Mouse (Mus musculus): ENCODE data around the gene Stoml3.

Stoml3 gene

DNA sequence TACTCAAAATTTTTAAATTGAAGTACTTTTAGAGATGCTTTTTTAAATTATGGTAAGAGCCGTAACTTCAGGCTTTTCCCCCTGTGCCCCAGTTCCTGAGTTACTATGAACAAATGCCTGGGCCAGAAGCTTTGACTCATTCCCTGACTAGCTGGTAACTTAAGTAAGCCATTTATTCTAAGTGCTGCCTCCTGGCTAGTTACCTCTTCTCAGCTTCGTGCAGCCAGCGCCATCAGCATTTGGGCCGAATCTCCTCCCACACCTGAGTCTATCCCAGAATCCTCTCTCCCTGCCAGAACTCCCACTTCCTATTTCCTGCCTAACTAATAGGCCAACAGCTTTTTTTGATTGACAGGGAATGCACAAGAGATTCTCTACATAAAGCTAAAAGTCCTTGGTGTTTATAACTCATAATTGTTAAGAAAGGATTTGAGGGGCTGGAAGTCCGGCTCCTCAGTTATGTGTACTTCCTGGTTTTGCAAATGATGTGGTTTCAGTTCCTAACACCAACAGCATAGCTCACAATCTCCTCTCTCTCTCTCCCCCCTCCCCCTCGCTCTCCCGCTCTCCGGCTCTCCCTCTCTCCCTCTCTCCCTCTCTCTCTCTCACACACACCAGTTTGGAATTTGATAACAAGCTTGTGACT is 4.9 kb upstream of the Stoml3 start:
- DNase-seq, result no peak

DNA sequence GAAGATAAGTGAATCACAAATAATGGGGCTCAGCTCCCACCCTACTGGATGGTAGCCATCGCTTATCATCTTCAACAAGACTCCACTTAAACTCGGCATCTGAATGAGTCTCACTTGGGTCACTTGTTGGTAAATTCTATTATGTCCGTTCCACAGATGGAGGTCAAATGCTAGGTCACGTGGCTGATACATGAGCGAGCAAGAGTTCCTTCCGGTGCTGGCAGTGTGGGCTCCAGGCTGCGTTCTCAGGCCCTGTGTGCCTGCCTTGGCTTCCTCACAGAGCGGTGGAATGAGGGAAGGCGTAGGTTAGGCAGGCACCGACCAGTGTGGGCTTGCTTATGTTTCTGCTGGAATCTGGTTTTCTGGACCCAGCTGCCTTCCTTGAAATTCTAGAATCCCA is 1.9 kb upstream of the Stoml3 start:
- no peak for DNase-seq

DNA sequence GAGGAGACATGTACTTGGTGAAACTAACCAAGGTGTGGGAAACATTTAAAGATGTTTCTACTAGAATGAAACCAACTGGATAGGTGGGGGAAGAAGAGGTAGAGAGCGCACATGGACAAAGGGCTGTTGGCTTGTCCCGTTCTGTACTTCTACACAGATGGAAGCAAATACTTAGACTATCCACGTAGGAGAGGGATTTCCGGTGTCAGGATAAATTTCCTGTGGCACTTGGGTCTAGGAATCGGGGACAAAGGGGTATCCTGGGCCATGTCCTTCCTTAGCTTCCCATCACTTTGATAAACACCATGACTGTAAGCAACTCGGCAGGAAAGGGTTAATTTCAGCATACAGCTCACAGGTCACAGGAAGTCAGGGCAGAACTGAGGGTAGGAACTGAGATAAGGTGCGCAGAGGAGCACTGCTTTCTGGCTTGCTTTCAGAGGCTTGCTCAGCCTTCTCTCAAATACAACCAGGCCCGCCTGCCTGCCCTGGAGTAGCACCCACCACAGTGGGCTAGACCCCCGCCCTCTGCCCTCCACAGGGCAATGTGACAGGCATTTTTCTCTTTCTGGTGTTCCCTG is 1.4 kb upstream of the Stoml3 start:
- DNase-seq, result no peak

DNA sequence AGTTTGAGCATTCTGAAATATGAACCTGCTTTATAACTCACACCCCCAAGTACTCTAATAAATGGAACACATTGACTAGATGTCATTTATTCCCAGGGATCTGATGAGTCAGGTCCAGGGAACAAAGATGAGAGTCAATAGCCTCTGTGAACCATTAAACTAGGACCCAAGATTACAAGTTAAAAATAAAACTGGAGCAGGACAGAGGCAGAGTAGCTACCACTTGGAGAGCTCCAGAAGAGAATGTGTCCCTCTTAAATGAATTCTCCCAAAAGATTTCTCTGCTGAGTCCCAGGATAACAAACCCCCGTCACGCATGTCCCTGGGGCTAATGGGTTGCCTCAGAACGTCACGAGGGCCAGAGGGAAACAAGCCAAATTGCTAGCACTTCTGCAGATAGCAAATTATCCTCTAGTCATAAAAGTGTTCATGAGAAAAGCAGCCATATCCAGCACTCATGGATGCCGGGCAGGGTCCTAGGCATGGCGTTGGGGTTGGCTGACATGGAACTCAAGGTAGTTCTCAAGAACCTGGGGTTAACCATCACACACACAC is 10.0 kb downstream of the Stoml3 start:
- DNase-seq, result no peak

DNA sequence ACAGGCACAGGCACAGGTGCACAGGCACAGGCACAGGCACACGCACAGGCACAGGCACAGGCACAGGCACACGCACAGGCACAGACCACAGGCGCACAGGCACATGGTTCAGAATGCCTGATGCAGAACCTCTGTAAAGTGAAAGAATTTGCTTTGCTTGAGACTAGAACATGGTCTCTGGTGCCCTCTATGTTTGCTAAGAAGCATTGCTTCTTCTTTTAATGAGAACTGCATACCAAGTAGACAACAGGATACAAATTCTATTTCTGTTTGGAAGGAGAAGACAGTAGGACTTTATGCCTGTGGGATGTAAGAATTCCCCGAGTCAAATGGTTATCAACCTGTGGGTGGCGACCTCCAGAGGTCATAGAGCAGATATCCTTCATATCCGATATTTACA is 14.0 kb downstream of the Stoml3 start:
- no peak for DNase-seq

DNA sequence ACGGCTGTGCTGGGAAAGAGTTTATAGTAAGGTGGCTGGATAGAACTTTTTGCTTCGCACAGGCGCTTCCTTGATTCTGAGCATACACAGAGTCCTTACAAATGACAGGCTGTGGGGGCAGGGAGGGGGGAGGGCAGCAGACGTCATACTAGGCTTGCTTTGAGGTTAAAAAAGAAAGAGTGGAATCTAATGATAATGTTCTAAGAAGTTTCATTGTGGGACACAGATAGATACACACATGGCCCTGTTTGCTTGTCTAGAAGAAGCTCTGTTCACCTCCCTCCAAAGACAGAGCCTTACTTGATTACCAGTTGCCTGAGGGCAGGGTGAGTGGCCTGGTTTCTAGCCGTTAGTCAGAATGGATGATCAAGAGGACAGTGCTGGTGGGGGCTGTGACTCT is 24.6 kb downstream of the Stoml3 start:
- DNase-seq, result no peak

DNA sequence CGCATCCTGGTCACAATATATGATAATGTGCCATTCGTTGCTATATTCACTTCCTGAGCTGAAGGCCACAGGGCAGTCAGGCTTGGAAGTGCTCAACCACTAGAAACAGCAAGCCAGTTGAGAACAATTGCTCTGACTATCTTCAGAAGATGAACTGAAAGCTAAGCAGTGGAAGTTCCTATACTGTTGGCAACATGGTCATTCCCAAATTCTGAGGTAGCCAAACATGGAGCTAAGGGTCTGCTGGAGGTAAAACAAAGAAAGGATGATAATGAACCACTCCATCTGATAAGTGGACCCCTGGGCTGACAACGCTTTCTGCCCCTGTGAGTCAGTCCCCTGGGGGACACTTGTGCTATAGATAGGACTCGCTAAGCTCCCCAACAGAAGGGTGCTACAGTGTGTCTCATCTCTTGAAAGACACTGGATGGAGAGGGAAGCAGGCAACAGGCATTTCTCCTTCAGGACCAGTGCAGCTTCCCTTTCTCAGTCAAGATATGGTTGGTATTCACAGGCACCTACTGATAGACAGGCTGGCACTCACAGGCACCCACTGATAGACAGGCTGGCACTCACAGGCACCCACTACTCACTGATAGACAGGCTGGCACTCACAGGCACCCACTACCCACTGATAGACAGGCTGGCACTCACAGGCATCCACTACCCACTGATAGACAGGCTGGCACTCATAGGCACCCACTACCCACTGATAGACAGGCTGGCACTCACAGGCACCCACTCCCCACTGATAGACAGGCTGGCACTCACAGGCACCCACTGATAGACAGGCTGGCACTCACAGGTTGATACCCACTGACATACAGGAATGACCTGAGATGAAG is 26.0 kb downstream of the Stoml3 start:
- no peak for DNase-seq

DNA sequence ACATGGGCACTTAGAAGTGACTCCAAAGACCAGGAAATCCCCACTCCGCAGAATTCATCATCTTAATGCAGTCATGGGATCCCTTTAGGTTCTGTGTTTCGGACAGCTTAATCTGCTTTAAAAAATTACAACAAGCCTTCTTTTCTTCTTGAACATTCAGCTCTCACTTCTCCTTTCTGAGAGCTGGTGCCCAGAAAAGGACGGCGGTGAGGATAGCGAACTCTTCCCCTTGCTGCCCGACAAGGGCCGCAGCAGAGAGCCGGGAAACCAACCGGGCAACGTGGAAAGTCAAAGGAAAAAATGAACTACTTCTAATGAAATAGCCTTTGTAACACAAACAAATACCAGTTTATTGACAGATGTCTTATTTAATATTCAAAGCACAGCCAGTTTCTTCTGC is 34.3 kb downstream of the Stoml3 start:
- DNase-seq, result no peak

DNA sequence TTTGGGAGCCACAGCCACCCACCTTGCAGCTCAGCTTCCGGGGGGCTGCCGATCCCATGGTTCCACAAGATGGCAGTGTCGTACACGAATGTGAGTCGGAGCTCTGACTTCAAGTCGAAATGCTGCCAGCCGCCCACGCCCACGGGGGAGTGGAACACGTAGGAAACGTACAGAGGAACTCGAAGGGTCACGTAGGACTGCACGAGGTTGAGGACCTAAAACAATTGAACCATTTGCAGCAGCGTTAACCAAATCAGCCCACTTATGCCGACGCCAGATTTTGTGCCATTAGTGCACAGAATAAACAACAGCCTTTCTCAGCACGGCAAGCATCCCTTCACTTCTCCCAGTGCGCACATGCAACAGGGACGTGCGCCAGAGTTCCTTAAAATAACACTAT is 37.3 kb downstream of the Stoml3 start:
- DNase-seq, result peak; percentile 67

DNA sequence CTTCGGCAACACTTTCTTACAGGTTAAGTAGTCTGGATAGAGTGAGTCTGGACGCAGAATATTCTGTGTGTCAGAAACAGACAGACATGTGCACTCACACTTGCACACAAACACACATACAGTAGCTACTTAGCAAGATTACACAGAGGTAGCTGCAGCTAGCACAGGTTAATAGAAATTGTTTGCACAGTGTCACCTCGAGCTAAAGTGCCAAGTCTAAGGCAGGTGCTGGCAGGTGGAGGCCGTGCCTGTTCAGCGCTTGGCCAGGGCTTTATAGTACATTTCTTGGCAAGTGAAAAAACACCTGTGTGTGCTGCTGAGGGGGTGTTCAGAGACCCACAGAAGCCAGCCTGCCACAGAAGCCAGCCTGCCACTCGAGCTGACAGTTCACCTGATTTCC is 41.9 kb downstream of the Stoml3 start:
- no peak for DNase-seq

DNA sequence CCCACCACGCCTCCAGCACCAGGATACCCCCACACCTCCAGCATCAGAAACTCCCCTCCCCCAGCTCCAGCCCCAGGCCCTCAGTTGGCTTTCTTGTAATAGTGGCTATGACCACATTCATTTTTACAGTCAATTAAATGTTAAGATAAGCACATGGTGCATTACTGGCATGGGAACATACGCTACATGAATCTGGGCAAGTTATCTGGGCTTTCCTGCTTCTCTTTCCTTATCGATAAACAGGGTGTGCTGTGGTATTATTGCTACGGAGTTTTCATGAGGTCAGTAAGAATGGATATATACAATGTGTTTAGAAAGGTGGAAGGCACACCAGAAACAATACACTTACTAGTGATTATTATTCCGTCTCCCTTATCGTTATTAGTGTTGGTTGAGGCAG is 43.6 kb downstream of the Stoml3 start:
- DNase-seq, result no peak

DNA sequence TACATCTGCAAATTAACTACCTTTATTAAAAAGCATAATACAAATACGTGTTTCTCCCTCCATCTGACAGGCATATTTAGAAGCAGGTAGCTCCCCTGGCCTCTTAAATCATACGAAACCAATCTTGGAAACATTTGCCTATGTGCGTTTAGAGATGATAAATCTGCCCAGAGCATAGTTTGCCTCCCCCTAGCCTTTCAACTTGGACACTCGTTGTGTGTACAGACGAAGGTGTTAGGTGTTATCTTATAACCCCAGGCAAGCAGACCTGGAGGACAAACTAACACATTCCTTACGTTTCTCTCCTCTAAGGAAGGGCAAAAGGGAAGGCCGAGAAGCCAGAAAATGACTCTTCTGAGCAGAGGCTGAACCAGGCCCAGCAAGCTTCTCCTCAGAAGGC is 64.2 kb downstream of the Stoml3 start:
- DNase-seq, result no peak

DNA sequence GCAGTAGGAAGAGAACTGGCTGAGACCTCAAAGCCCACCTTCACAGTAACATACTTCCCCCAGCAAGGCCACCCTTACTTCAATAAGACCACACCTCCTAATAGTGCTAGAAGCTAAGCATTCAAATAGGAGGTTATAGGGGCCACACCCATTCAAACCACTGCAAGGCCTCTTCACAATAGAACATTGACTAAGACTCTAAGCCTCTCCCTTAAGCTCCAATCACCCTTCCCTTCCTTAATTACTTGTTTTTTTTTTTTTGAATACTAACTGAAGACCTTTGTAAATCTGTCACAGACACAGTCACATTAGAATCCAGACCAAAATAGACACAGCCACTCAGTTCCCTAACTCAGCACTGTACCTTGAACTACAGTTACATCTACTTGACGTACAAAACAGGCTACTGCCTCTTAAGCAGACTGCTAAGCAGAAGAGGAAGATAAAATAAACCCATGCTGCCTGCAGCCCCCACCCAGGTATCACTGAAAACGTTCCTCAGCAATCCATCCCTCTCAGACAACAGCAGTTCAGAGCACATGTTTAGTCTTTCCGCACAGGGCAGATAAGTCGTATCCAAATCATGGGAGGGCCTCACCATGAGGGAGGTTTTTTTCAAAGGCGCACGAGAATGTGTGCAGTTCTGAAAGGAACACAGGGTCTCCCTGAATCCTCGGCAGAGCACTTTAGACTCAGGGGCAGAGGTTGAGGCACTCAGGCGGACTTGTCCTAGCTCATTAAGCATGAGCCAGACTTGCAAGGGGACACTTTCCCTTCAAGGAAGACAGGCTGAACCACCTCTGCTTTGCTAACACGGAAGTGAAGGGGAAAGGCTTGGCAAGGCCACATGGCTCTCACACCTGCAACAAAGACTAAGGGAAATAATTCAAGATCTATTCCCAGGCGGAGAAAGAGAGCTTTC is 66.8 kb downstream of the Stoml3 start:
- DNase-seq, result no peak

DNA sequence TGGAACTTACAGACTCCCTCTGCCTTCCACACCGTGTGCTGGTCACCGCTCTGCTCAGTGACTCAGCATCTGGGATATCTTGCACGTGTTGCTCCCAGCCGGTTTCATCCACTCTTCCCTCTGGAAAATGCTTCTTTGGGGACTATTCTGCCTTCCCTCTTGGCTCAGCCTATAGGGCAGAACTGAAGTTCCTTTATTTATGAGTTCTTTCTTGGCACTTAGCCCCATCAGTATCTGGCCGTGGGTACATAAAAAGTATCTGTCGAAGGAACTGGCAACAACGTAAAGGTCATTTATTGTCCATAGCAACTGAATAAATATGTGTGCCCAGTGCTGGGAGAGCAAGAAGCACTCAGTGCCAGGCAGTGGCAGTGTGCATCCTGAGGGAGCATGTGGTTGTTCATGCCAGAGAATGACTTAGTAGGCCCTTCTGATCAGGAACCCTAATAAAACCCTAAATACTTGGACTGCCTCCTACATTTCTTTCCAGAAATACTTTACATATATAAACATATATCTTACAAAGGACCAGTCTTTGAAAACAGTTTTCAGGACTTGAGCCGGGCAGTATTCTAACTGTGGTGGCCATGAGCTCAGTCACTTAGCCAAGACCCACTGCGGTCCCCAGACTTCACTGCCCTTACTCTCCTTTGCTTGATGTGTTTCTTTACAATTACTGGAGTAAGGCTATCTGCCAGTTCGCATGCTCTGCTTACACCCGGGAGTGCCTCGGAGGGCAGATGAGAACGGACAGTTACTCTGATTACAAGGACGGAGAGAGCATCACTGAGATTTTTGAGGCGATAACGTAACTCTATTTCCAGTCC is 69.1 kb downstream of the Stoml3 start:
- DNase-seq, result no peak

Data from liver (tissue).